Mouse (Mus musculus) granulocyte monocyte progenitor cell, adult 5-6 weeks (primary cell): ENCODE measurements at regions not wholly inside any gene's neighbourhood (a gene's known extent, or its start where the extent isn't known, plus 50 kb on each side); places are given as distances from the start of the nearest gene placed in this dataset.

Source experiments
- ATAC-seq: replicated peaks from 2 replicates; pipeline ENCODE4 v1.8.0; 2016; ENCODE audit warnings: mild to moderate bottlenecking, moderate TSS enrichment, inconsistent platforms; ENCODE audit not compliant: poor library complexity, severe bottlenecking

DNA sequence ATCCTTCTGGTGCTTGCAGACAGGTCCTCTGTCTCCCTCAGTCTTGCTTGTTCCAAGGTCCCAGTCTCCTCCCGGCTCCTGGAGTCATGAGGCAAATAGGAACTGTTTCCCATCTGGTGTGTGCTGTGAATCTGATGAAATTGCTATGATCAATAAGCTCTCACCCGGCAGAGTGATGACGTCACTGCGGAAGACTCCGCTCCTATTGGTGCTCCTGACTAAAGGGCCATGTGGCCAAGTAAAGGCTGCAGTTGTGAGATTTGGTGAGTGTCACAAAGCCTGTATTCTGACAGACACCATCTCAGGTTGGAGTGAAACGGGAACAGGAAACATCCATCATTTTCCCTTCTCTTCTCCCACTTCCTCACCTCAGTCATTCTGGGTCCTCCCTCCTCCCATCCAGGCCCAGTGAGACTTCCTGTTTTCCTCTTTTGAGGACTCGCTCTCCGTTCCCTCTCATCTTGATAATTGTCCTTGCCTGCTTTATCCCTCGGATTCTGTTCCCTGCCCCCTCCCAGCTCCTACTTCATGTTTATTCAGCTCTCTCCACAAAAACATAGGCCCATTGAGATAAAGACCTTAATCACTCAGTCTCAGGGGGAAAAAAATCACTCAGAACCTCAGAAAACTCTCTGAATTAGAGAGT is 133.4 kb downstream of the Fam43a start:
- peak; percentile 35 for ATAC-seq

GRCm38 (mm10) chr16:30733478-30733877 is 134.0 kb downstream of the Fam43a start:
- 0 out of 2 replicates have a peak, but pooled peaks have one; percentile 20 for ATAC-seq

DNA sequence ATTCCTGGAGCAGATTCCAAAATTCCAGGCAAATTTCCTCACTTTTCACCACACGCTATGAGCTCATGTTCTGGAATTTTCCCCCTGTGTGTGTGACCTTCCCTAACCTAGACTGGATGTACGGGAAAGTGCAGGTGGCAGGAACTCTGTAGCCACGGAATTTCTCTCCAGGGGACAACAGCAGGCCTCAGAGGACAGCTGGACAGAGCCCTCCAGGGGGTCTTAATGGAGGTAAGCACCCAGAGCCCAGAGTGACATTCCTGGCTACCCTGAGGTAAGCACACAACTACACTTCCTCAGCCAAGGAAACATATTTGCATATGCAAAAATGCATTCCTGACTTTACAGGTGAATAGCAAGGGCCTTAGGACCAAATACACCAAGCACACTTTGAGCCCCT is 135.8 kb downstream of the Fam43a start:
- ATAC-seq = no peak

GRCm38 (mm10) chr16:30735969-30736368 is 136.4 kb downstream of the Fam43a start:
- no peak for ATAC-seq

DNA sequence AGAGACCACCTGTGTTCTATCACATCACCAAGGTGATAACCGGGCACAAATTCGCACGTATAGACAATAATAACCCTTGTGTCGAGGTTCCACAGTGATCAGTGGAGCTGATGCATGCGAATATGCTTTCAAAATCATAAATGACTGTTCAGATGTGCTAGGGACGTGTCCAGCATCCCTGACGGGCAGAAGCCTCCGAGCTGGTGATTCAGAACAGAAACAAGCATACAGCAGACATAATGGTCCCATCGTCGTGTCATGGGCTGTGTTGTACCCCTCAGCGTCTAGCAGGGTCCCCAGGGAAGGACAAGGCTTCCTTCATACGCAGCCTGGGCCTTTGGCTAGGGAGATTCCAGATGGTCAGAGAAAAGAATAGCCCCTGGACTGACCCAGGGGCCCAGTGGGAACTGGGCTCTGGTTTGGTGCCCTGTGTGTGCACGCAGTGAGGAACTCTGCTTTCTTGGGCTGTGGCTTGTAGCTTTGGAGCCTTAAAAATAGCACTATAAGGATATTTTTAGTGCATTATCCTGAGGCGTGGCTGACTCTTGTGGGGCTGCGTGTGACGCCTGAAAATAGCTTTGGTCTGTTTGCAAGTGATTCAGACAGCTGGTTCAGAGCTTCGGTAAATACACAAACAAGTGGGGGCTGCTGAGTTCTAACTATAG is 137.3 kb downstream of the Fam43a start:
- no peak for ATAC-seq

GRCm38 (mm10) chr16:30737524-30737923 is 138.0 kb downstream of the Fam43a start:
- ATAC-seq = no peak

DNA sequence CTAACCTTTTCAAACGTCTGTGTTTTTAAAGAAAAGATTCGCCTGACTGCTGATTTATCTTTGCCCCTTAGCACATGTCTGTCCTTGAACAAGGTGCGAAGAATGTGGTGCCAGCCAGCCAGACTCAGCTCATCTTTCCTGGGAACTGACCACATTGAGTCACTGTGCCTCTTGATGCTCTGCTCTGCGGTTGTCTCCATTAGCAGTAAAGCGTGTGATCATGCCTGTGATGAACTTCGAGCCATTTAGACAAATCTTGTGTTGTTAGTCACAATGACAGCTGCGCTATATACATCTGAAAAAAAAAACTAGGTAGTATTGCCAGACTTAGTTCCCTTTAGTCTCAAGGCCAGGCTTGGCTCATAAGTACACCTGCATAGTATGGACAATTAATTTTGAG is 140.1 kb downstream of the Fam43a start:
- ATAC-seq = no peak

DNA sequence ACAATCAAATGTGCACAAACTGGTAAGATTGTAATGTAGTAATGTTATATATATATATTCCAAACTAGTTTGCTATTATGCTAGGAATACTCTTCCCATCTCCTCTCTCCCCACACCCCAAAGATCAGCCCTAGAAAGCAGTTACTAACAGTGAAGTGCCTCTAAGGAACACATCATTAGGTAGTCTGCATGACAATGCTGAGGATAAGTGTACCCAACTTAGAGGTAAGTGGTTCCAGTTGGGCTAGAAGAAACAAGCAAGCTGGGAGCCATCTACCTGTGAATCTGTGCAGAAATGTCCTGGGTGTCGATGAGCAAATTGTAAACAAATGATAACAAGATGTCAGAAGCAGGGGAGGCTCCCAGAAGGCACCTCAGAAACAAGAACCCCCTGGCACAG is 141.7 kb downstream of the Fam43a start:
- no peak for ATAC-seq

DNA sequence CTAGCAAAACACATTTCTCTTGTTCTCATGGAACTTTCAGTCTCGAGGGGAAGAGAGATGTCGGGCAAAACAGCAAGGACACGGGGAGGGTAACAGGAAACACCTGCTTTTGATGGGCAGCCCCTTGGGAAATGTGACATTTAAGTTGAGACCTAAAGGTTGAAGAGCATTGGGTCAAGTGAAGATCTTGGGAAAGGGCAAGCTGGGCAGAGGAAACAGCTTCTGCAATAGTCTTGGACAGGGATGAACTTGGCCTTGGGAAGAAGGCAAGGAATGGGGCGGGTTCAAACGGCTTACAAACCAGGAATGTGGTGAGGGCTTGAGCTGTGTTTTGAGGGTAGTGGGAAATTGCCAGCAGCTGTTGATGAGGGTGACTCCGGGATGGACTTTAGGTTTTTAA is 143.0 kb downstream of the Fam43a start:
- no peak for ATAC-seq

- ATAC-seq = no peak
Measured at GRCm38 (mm10) chr16:30743566-30743965, 144.0 kb downstream of the Fam43a start.

GRCm38 (mm10) chr16:30744237-30744636 is 144.7 kb downstream of the Fam43a start:
- ATAC-seq = no peak

- ATAC-seq = no peak
Measured at GRCm38 (mm10) chr16:30745598-30746181, 146.2 kb downstream of the Fam43a start.

GRCm38 (mm10) chr16:30746211-30746610 is 146.7 kb downstream of the Fam43a start:
- ATAC-seq = no peak

DNA sequence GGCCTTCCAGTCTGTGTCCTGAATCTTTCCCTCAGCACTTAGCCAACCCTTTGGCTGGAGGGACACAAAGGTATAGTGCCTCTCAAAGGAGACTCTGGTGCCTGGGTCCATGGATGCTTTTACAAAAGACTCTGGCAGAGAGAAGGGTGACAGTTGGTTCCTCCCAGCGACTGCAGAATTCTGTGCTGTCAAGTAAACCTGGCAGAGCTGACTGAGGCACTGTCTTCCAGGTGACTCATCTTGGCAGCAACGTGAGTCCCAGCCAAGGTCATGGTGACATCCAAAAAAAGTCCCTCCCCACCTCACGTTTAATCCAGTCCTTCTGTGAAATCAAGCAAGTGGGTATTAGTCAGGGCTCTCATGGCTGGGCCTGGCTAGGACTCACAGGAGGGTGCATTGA is 150.3 kb downstream of the Fam43a start:
- no peak for ATAC-seq

DNA sequence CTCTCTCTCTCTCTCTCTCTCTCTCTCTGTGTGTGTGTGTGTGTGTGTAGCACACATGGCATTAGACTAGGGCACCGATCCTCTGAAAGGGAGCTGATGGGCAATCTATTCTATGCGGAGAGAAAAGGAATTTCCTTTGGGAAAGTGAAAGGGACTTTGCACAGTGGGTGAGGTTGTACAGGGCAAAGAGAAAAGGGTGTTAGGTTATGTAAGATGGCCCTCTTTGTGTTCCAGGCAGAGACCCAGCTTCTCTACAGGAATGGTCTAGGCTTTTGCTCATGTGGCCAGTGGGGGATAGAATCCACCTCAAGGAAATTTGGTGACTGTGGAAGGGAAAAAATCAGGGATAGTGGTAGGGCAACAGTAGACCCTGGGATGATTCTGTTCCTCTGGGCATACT is 156.2 kb downstream of the Fam43a start:
- no peak for ATAC-seq

GRCm38 (mm10) chr16:30756678-30757077 is 157.2 kb downstream of the Fam43a start:
- no peak for ATAC-seq

DNA sequence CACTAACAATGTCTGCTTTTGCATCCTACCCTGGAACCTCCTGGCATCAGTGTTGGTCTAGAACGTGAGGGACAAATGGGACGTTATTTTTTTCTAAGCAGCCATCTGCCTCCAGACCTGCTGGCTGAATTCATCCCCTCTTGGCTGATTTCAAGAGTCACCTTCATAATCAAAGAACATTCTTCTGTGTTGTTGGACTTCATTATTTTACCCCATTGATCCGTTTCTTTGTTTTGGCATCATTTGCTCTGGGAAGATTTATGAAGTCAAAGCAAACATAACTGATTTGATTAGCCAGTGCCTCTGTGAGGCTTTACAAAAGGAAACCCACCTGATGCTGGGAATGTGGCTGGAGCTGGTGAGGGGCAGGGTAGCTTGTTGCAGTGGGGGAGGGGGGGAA is 158.0 kb downstream of the Fam43a start:
- no peak for ATAC-seq

GRCm38 (mm10) chr16:30758041-30758440 is 158.5 kb downstream of the Fam43a start:
- ATAC-seq = no peak

GRCm38 (mm10) chr16:30759503-30759902 is 160.0 kb downstream of the Fam43a start:
- ATAC-seq = no peak

GRCm38 (mm10) chr16:30761201-30761710 is 161.7 kb downstream of the Fam43a start:
- ATAC-seq = no peak

- ATAC-seq = no peak
Measured at GRCm38 (mm10) chr16:30762898-30763595, 163.5 kb downstream of the Fam43a start.
